Mouse (Mus musculus): ENCODE measurements around the gene Ucp1. TPM values are rescaled to one million over a fixed set of nuclear protein-coding genes. Genes with fewer than 3 reads are reported as not detected.

The Ucp1 gene
- total and polyA plus RNA-seq, 3 experiments, result not detected

- H3K27me3 ChIP-seq (replicated peaks), result no peaks in the 10 kb centered on the region
- in situ Hi-C loops (cut with MboI; ENCODE audit: low pct_ligation_motif_present, low pct_unique_long_range_greater_than_20kb, low sequenced_read_pairs), result no loop called here
- no peaks in the 10 kb centered on the region for H3K79me2 ChIP-seq (replicated peaks; ENCODE audit: control insufficient read depth, extremely low read depth, insufficient read depth, poor library complexity, severe bottlenecking)
- peaks cover 0 to 9% of the 10 kb centered on the region in 2 experiments for H3K36me3 ChIP-seq (replicated peaks in 1 of 2; ENCODE audit: control insufficient read depth in 1 of 2, insufficient read depth in 1 of 2, low read length in 1 of 2)
- H3K9ac ChIP-seq (ENCODE audit: insufficient read depth, low read depth), result no peak overlapping the region
- H3K27ac ChIP-seq (ENCODE audit: insufficient read depth, low read depth), result no peak overlapping the region
- H3K4me1 ChIP-seq (ENCODE audit: control insufficient read depth in 1 of 2, insufficient read depth in 2 of 2), result 0 out of 4 replicates have a peak, but pooled peaks cover 0 to 1% of the 10 kb centered on the region in 2 experiments
- no peaks in the 10 kb centered on the region for H3K9me3 ChIP-seq (replicated peaks; ENCODE audit: low read length)
- no peak for TF ChIP-seq MXI1 (IDR thresholded peaks at IDR 0.05; ENCODE audit: low read depth, low read length)
- no peak for TF ChIP-seq POLR2A (IDR thresholded peaks at IDR 0.05; ENCODE audit: low read depth, low read length)
- TF ChIP-seq IRF4 (IDR thresholded peaks at IDR 0.05; ENCODE audit: low read depth, low read length), result no peak
- no peak for TF ChIP-seq NELFE (IDR thresholded peaks at IDR 0.05; ENCODE audit: low read depth, low read length)
- TF ChIP-seq E2F4 (IDR thresholded peaks at IDR 0.05; ENCODE audit: insufficient replicate concordance, low read depth, low read length), result no peak
- no peak for TF ChIP-seq MAX (IDR thresholded peaks at IDR 0.05; ENCODE audit: low read length)
- H3K4me3 ChIP-seq (replicated peaks in 1 of 3; ENCODE audit: low read depth in 2 of 3, low read length in 2 of 3, poor library complexity in 1 of 3), result no peak overlapping the region
- dilution Hi-C loops (cut with MboI; ENCODE audit: extremely low pct_ligation_motif_present, extremely low pct_unique_long_range_greater_than_20kb, low sequenced_read_pairs), result no loop called here
- no peak for DNase-seq (ENCODE audit: extremely low read depth)
- no peak overlapping the region for H3K4me2 ChIP-seq (ENCODE audit: insufficient read depth, low read depth, poor library complexity, severe bottlenecking)
Observed at GRCm38 (mm10) chr8:83250858-83251257, 39.3 kb upstream of the Ucp1 start.

- H3K36me3 ChIP-seq (replicated peaks in 1 of 2; ENCODE audit: control insufficient read depth in 1 of 2, insufficient read depth in 1 of 2, low read length in 1 of 2), result peaks cover 0 to 9% of the 10 kb centered on the region in 2 experiments
- in situ Hi-C loops (cut with MboI; ENCODE audit: low pct_ligation_motif_present, low pct_unique_long_range_greater_than_20kb, low sequenced_read_pairs) (no loop called here), dilution Hi-C loops (cut with MboI; ENCODE audit: extremely low pct_ligation_motif_present, extremely low pct_unique_long_range_greater_than_20kb, low sequenced_read_pairs) (no loop called here)
- no peak for TF ChIP-seq BHLHE40 (IDR thresholded peaks at IDR 0.05; ENCODE audit: low read depth, low read length)
- TF ChIP-seq ELF1 (IDR thresholded peaks at IDR 0.05; ENCODE audit: low read depth, low read length), result no peak
- no peak for TF ChIP-seq EP300 (IDR thresholded peaks at IDR 0.05; ENCODE audit: low read length)
- TF ChIP-seq CHD1 (IDR thresholded peaks at IDR 0.05; ENCODE audit: low read depth, low read length), result no peak
- TF ChIP-seq IRF4 (IDR thresholded peaks at IDR 0.05; ENCODE audit: low read depth, low read length), result no peak
- no peak for TF ChIP-seq ZKSCAN1 (IDR thresholded peaks at IDR 0.05; ENCODE audit: borderline replicate concordance, low read depth, low read length)
- no peak overlapping the region for H3K4me2 ChIP-seq (ENCODE audit: insufficient read depth, low read depth, poor library complexity, severe bottlenecking)
- no peaks in the 10 kb centered on the region for H3K9me3 ChIP-seq (replicated peaks; ENCODE audit: low read length)
- no peak overlapping the region for H3K9ac ChIP-seq (ENCODE audit: insufficient read depth, low read depth)
- no peaks in the 10 kb centered on the region for H3K79me2 ChIP-seq (replicated peaks; ENCODE audit: control insufficient read depth, extremely low read depth, insufficient read depth, poor library complexity, severe bottlenecking)
- H3K4me1 ChIP-seq (ENCODE audit: control insufficient read depth in 1 of 2, insufficient read depth in 2 of 2), result no peaks in the 10 kb centered on the region
- H3K4me3 ChIP-seq (replicated peaks in 1 of 3; ENCODE audit: low read depth in 2 of 3, low read length in 2 of 3, poor library complexity in 1 of 3), result no peak overlapping the region
- no peaks in the 10 kb centered on the region for H3K27me3 ChIP-seq (replicated peaks)
- H3K27ac ChIP-seq (ENCODE audit: insufficient read depth, low read depth), result no peak overlapping the region
- no peak for DNase-seq (ENCODE audit: extremely low read depth)
Observed at GRCm38 (mm10) chr8:83251362-83252246, 38.5 kb upstream of the Ucp1 start.

- no peaks in the 10 kb centered on the region for H3K4me1 ChIP-seq (ENCODE audit: control insufficient read depth in 1 of 2, insufficient read depth in 2 of 2)
- TF ChIP-seq NELFE (IDR thresholded peaks at IDR 0.05; ENCODE audit: low read depth, low read length) (no peak), SMC3 (IDR thresholded peaks at IDR 0.05; ENCODE audit: low read depth, low read length) (no peak)
- in situ Hi-C loops (cut with MboI; ENCODE audit: low pct_ligation_motif_present, low pct_unique_long_range_greater_than_20kb, low sequenced_read_pairs), result no loop called here
- H3K27me3 ChIP-seq (replicated peaks), result no peaks in the 10 kb centered on the region
- peaks cover 0 to 9% of the 10 kb centered on the region in 2 experiments for H3K36me3 ChIP-seq (replicated peaks in 1 of 2; ENCODE audit: control insufficient read depth in 1 of 2, insufficient read depth in 1 of 2, low read length in 1 of 2)
- DNase-seq (ENCODE audit: extremely low read depth), result no peak
- H3K9ac ChIP-seq (ENCODE audit: insufficient read depth, low read depth), result no peak overlapping the region
- no peaks in the 10 kb centered on the region for H3K79me2 ChIP-seq (replicated peaks; ENCODE audit: control insufficient read depth, extremely low read depth, insufficient read depth, poor library complexity, severe bottlenecking)
- no peak overlapping the region for H3K4me2 ChIP-seq (ENCODE audit: insufficient read depth, low read depth, poor library complexity, severe bottlenecking)
- no peak overlapping the region for H3K4me3 ChIP-seq (replicated peaks in 1 of 3; ENCODE audit: low read depth in 2 of 3, low read length in 2 of 3, poor library complexity in 1 of 3)
- no peaks in the 10 kb centered on the region for H3K9me3 ChIP-seq (replicated peaks; ENCODE audit: low read length)
- dilution Hi-C loops (cut with MboI; ENCODE audit: extremely low pct_ligation_motif_present, extremely low pct_unique_long_range_greater_than_20kb, low sequenced_read_pairs), result no loop called here
- H3K27ac ChIP-seq (ENCODE audit: insufficient read depth, low read depth), result no peak overlapping the region
Observed at GRCm38 (mm10) chr8:83252791-83253190, 37.4 kb upstream of the Ucp1 start.
